Mouse (Mus musculus): ENCODE data around the gene Babam2.

- TF ChIP-seq CTCF (IDR thresholded peaks at IDR 0.05; ENCODE audit: low read depth, low read length) (no peak), POLR2AphosphoS5 (IDR thresholded peaks at IDR 0.05; ENCODE audit: insufficient replicate concordance, low read depth, low read length) (no peak), TAL1 (conservative IDR thresholded peaks at IDR 0.05; ENCODE audit: low read depth, low read length) (no peak)
Measured at GRCm38 (mm10) chr5:31904968-31905683, 207.6 kb downstream of the Babam2 start.
